Mouse (Mus musculus) kidney, adult 2 months (tissue): ENCODE measurements around the gene Mrps36.

ENCODE experiments used
- CTCF ChIP-seq: fragments of 200-500 bp; conservative IDR thresholded peaks from 2 replicates; pipeline ENCODE4 v1.5.1; 2011; ENCODE audit warnings: low read depth, mild to moderate bottlenecking, control low read depth, low read length, moderate library complexity, mixed read lengths; ENCODE audit not compliant: insufficient read depth, insufficient read length
- POLR2A ChIP-seq: fragments of 200-500 bp; IDR thresholded peaks from one replicate; pipeline ENCODE4 v1.6.1; 2011; ENCODE audit warnings: low read depth, low read length, control low read depth

DNA sequence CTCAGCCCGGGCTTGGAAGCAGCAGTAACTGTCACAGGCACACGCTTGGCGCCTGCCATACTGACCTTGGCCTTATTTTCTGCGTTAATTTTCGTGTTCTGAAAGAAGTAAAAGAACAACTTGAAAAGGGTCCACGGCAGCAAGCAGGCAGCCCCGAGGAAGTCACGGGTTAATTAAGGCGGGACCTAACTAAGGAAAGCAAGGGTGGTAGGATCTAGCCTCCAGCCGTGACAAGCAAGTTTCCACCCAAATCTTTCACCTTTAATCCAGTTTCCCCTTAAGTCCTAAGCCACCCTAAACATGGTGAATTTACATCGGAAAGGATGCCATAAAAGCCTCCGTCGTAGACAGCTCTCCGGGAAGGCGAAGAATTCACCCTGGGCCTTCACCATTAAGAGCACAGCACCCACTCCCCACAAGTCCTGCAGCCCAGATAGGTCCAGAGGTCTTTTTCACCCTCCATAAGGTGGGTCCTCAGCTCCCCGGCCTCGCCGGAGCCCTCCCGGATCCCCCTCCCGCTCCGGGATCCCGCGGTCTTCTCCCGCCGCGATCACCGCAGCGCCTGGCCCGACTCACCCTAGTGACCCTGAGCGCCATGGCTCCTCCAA is 41.5 kb upstream of the Mrps36 start:
- no peak for TF ChIP-seq CTCF
- TF ChIP-seq POLR2A = no peak
